Mouse (Mus musculus): ENCODE results near the gene Bcs1l. TPM values are rescaled to one million over a fixed set of nuclear protein-coding genes. Genes with fewer than 3 reads are reported as not detected.

The Bcs1l gene
- polyA plus RNA-seq, 1 experiment from 2014 or later = 23.2 TPM

GRCm38 (mm10) chr1:74584616-74585398 is 3.3 kb upstream of the Bcs1l start:
- peaks cover 3% of the 10 kb centered on the region; the same call in 1 of the 2 replicates for H3K36me3 ChIP-seq (ENCODE audit: control insufficient read depth, insufficient read depth, low read length)
- H3K4me3 ChIP-seq (ENCODE audit: low read depth, low read length) = no peak overlapping the region
- no peak overlapping the region for H3K27ac ChIP-seq (ENCODE audit: low read length)
- no peaks in the 10 kb centered on the region for H3K9me3 ChIP-seq (replicated peaks; ENCODE audit: control insufficient read depth, low read length, poor library complexity, severe bottlenecking)
- 92% methylated on average over 3 of the region's 3 CpGs for WGBS
- ATAC-seq = no peak
- peaks cover 33% of the 10 kb centered on the region for H3K4me1 ChIP-seq (ENCODE audit: control insufficient read depth, insufficient read depth, low read length)
- H3K27me3 ChIP-seq (ENCODE audit: control insufficient read depth, insufficient read depth, low read depth, low read length) = no peaks in the 10 kb centered on the region
- no peak overlapping the region for H3K4me2 ChIP-seq (ENCODE audit: low read length)
- no peak overlapping the region for H3K9ac ChIP-seq (ENCODE audit: low read depth, low read length)

- under 1% methylated on average over 24 of the region's 24 CpGs for WGBS
- no peaks in the 10 kb centered on the region for H3K27me3 ChIP-seq (ENCODE audit: control insufficient read depth, insufficient read depth, low read depth, low read length)
- peak overlapping the region; percentile 86 for H3K27ac ChIP-seq (ENCODE audit: low read length)
- peak overlapping the region; percentile 80 for H3K9ac ChIP-seq (ENCODE audit: low read depth, low read length)
- no peaks in the 10 kb centered on the region for H3K9me3 ChIP-seq (replicated peaks; ENCODE audit: control insufficient read depth, low read length, poor library complexity, severe bottlenecking)
- ATAC-seq = no peak
- peak overlapping the region; percentile 76 for H3K4me3 ChIP-seq (ENCODE audit: low read depth, low read length)
- H3K36me3 ChIP-seq (ENCODE audit: control insufficient read depth, insufficient read depth, low read length) = peaks cover 14% of the 10 kb centered on the region
- peaks cover 33% of the 10 kb centered on the region for H3K4me1 ChIP-seq (ENCODE audit: control insufficient read depth, insufficient read depth, low read length)
- H3K4me2 ChIP-seq (ENCODE audit: low read length) = peak overlapping the region; percentile 90
These were observed 786 bp upstream of the Bcs1l start for GRCm38 (mm10) chr1:74587233-74587772.

DNA sequence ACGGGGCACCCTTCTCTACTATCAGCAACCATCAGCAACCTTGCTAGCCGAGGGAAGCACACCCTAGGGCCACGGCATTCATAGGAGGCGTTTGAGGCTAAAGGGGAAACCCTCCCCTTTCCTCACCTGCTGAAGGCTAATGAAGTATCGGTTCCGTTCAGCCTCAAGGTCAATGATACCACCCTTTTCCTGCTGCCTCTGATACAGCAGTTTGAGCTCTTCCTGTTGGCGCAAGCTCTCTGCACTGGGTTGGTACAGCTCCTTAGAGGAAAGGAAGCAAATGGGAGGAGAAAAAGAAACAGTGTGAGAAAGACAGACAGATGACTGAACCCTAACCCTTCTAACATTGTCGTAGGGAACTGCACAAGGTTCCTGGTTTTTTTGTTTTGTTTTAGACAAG is 6.3 kb downstream of the Bcs1l start:
- Histone ChIP-seq H3K9ac (ENCODE audit: low read depth, low read length) (no peak overlapping the region), H3K4me3 (ENCODE audit: low read depth, low read length) (no peak overlapping the region), H3K27ac (ENCODE audit: low read length) (no peak overlapping the region), H3K9me3 (replicated peaks; ENCODE audit: control insufficient read depth, low read length, poor library complexity, severe bottlenecking) (no peaks in the 10 kb centered on the region), H3K4me1 (ENCODE audit: control insufficient read depth, insufficient read depth, low read length) (no peaks in the 10 kb centered on the region; the same call in 1 of the 2 replicates), H3K36me3 (ENCODE audit: control insufficient read depth, insufficient read depth, low read length) (peaks cover 40% of the 10 kb centered on the region), H3K27me3 (ENCODE audit: control insufficient read depth, insufficient read depth, low read depth, low read length) (no peaks in the 10 kb centered on the region), H3K4me2 (ENCODE audit: low read length) (no peak overlapping the region)
- no peak for ATAC-seq
- 92% methylated on average over 8 of the region's 8 CpGs for WGBS

- H3K4me2 ChIP-seq (ENCODE audit: low read length) = peak overlapping the region; percentile 94
- WGBS = 9% methylated on average over 26 of the region's 26 CpGs
- H3K27me3 ChIP-seq (ENCODE audit: control insufficient read depth, insufficient read depth, low read depth, low read length) = no peaks in the 10 kb centered on the region
- H3K9me3 ChIP-seq (replicated peaks; ENCODE audit: control insufficient read depth, low read length, poor library complexity, severe bottlenecking) = no peaks in the 10 kb centered on the region
- H3K4me1 ChIP-seq (ENCODE audit: control insufficient read depth, insufficient read depth, low read length) = peaks cover 14% of the 10 kb centered on the region
- H3K36me3 ChIP-seq (ENCODE audit: control insufficient read depth, insufficient read depth, low read length) = peaks cover 17% of the 10 kb centered on the region
- H3K4me3 ChIP-seq (ENCODE audit: low read depth, low read length) = peak overlapping the region; percentile 94
- peak; percentile 86 for ATAC-seq
- H3K27ac ChIP-seq (ENCODE audit: low read length) = peak overlapping the region; percentile 76
- H3K9ac ChIP-seq (ENCODE audit: low read depth, low read length) = peak overlapping the region; percentile 92
These were observed 12.6 kb downstream of the Bcs1l start for GRCm38 (mm10) chr1:74600501-74601266.

DNA sequence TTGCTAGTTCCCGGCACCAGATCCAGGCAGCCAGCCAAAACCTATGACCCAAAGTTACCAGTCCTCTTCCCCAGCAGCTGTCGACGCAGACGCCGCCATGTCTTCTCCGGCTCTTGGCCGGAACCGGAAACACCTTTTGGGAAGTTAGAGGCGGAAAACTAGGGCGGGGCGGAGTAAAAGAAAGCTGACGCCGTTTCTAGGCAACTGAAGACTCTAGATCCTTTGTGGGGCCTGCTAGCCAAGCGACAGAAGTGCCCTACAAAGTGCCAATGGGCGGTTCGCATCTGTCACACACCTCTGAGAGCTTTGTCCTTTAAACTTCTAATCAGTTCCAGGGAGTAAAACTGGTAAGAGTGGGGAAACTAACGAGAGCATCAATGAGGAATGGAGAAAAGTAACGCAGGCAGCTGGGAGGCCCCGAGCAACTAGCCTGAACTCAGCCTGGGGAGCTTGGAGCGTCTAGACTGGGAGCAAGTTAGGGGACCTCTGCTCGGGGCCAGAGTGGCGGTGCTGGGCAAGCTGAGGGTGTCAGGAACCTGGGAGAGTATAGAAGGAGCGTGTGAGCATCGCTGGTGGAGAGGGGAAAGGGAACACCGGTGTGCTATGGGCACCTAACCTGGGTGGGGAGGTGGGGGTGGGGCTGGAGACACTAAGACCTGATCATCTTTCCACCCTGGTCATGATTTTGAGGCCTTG is 13.3 kb downstream of the Bcs1l start, which contains the start of the genes Rnf25 and Stk36:
Gene Rnf25, minus strand, starts transcription at position 131 of the 696 bp plus-strand sequence.
Gene Stk36, plus strand, starts transcription at position 179 of the 696 bp plus-strand sequence.
- ATAC-seq = peak; percentile 93

DNA sequence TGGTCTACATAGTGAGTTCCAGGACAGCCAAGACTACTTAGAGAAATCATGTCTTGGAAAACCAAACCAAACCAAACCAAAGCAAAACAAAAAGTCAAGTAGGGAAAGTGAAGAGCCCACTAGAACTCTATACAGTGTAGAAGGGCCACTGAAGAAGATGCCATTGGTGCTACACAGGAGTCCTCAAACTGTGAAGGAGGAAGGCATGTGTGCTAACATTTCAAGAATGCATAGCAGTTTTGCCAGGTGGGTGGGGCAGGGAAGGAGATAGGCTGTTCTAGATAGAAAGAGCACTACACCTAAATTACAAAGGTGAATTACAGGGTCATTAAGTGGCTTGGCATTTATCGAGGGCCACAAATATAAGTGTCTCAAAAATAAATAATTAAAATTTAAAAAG is 36.1 kb downstream of the Bcs1l start:
- ATAC-seq = no peak
- no peaks in the 10 kb centered on the region for H3K4me1 ChIP-seq (ENCODE audit: control insufficient read depth, insufficient read depth, low read length)
- H3K27me3 ChIP-seq (ENCODE audit: control insufficient read depth, insufficient read depth, low read depth, low read length) = no peaks in the 10 kb centered on the region
- H3K27ac ChIP-seq (ENCODE audit: low read length) = no peak overlapping the region
- no peak overlapping the region for H3K4me2 ChIP-seq (ENCODE audit: low read length)
- H3K4me3 ChIP-seq (ENCODE audit: low read depth, low read length) = no peak overlapping the region
- 97% methylated on average over 1 of the region's 1 CpGs for WGBS
- no peaks in the 10 kb centered on the region for H3K9me3 ChIP-seq (replicated peaks; ENCODE audit: control insufficient read depth, low read length, poor library complexity, severe bottlenecking)
- H3K9ac ChIP-seq (ENCODE audit: low read depth, low read length) = no peak overlapping the region
- H3K36me3 ChIP-seq (ENCODE audit: control insufficient read depth, insufficient read depth, low read length) = peaks cover 27% of the 10 kb centered on the region

More for the DNA sequence above, 13.3 kb downstream of the Bcs1l start, which contains the start of the genes Rnf25 and Stk36:
- H3K4me3 ChIP-seq (ENCODE audit: low read depth, low read length) = peak within 1 kb of the TSS; percentile 94
- peak within 1 kb of the TSS; percentile 76 for H3K27ac ChIP-seq (ENCODE audit: low read length)
- H3K4me2 ChIP-seq (ENCODE audit: low read length) = peak within 1 kb of the TSS; percentile 94
- peaks cover 14% of the 10 kb centered on the region for H3K4me1 ChIP-seq (ENCODE audit: control insufficient read depth, insufficient read depth, low read length)
- no peaks in the 10 kb centered on the region for H3K9me3 ChIP-seq (replicated peaks; ENCODE audit: control insufficient read depth, low read length, poor library complexity, severe bottlenecking)
- H3K36me3 ChIP-seq (ENCODE audit: control insufficient read depth, insufficient read depth, low read length) = peaks cover 15% of the 10 kb centered on the region
- H3K27me3 ChIP-seq (ENCODE audit: control insufficient read depth, insufficient read depth, low read depth, low read length) = no peaks in the 10 kb centered on the region
- peak within 1 kb of the TSS; percentile 92 for H3K9ac ChIP-seq (ENCODE audit: low read depth, low read length)
- 8% methylated on average over 25 of the region's 25 CpGs for WGBS

DNA sequence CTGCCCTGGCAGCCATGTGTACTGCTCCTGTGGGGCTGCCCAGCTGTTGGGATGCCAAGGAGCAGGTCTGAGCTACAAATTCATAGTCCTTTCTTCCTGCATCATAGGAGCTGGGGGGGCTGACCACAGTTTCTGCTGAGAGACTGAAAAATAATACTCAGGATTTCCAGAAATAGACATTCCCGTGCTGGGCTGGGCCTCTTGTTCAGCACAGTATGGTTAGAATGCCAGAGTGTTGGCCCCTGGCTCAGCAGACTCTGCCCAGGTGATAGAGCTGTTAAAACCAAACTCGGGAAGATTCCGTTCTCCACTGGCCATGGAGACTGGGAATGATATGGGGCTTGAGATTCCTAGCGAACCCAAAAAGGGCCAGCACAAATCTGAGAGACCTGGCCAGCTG is 38.0 kb downstream of the Bcs1l start:
- Histone ChIP-seq H3K27ac (ENCODE audit: low read length) (no peak overlapping the region), H3K27me3 (ENCODE audit: control insufficient read depth, insufficient read depth, low read depth, low read length) (no peaks in the 10 kb centered on the region), H3K4me1 (ENCODE audit: control insufficient read depth, insufficient read depth, low read length) (no peaks in the 10 kb centered on the region), H3K4me3 (ENCODE audit: low read depth, low read length) (no peak overlapping the region), H3K4me2 (ENCODE audit: low read length) (no peak overlapping the region), H3K9ac (ENCODE audit: low read depth, low read length) (no peak overlapping the region), H3K36me3 (ENCODE audit: control insufficient read depth, insufficient read depth, low read length) (peaks cover 30% of the 10 kb centered on the region), H3K9me3 (replicated peaks; ENCODE audit: control insufficient read depth, low read length, poor library complexity, severe bottlenecking) (no peaks in the 10 kb centered on the region)
- WGBS = 89% methylated on average over 4 of the region's 4 CpGs
- ATAC-seq = no peak

- H3K4me2 ChIP-seq (ENCODE audit: low read length) = no peak overlapping the region
- H3K27me3 ChIP-seq (ENCODE audit: control insufficient read depth, insufficient read depth, low read depth, low read length) = no peaks in the 10 kb centered on the region
- no peak overlapping the region for H3K9ac ChIP-seq (ENCODE audit: low read depth, low read length)
- peaks cover 23% of the 10 kb centered on the region; the same call in 1 of the 2 replicates for H3K36me3 ChIP-seq (ENCODE audit: control insufficient read depth, insufficient read depth, low read length)
- H3K4me1 ChIP-seq (ENCODE audit: control insufficient read depth, insufficient read depth, low read length) = no peaks in the 10 kb centered on the region
- no peak overlapping the region for H3K27ac ChIP-seq (ENCODE audit: low read length)
- ATAC-seq = no peak
- H3K4me3 ChIP-seq (ENCODE audit: low read depth, low read length) = no peak overlapping the region
- WGBS = 39% methylated on average over 7 of the region's 7 CpGs
- no peaks in the 10 kb centered on the region for H3K9me3 ChIP-seq (replicated peaks; ENCODE audit: control insufficient read depth, low read length, poor library complexity, severe bottlenecking)
These were observed 39.9 kb downstream of the Bcs1l start for GRCm38 (mm10) chr1:74628001-74628400.
